Mouse (Mus musculus) myocyte (in vitro differentiated cells): ENCODE data around the gene Crebbp.

Experiments used
- CEBPB ChIP-seq: IDR thresholded peaks from 2 replicates; pipeline ENCODE4 v1.6.1; 2011; ENCODE audit warnings: mild to moderate bottlenecking, moderate library complexity; ENCODE audit not compliant: poor library complexity, insufficient read depth, severe bottlenecking
- POLR2A ChIP-seq: IDR thresholded peaks from one replicate; pipeline ENCODE4 v1.6.1; 2011; ENCODE audit warnings: low read depth, mild to moderate bottlenecking, control low read depth, moderate library complexity; ENCODE audit not compliant: insufficient read length

GRCm38 (mm10) chr16:4053811-4054210 lies 160.0 kb downstream of the Crebbp start:
- TF ChIP-seq POLR2A (no peak), CEBPB (no peak)
